27 mouse cellular contexts compared by ENCODE assay signal in genomic region chr2:160932981-160933380, GRCm38 (mm10). TPM values are rescaled to one million over a fixed set of nuclear protein-coding genes. Genes with fewer than 3 reads are reported as not detected.
DNase-seq lines count a peak whose midpoint lies in the region; ATAC-seq and TF ChIP-seq lines count a peak whose summit lies in the region.
"Had no signal": no experiment of that assay in that cellular context is flagged by ENCODE, and none has a peak within 500 bp of the region (broad histone marks: within the 10 kb centered on the region; RNA-seq: fewer than 3 reads in every experiment).

No protein-coding gene starts in this region.

- DNase-seq in heart, adult 9 months (ENCODE audit: low spot score in 2 of 2) = peak; percentile 33 to 36
- no peak for DNase-seq in heart, embryonic 10.5 days (ENCODE audit: low spot score)
- peak; percentile 52 for DNase-seq in gastrocnemius, postnatal 25 days
- no peak for DNase-seq in urinary bladder, postnatal 4 days (ENCODE audit: low spot score in 2 of 2)
- DNase-seq in lung, adult 2 months = no peak
- no peak for DNase-seq in hindbrain, embryonic 10.5 days (ENCODE audit: low spot score)
- DNase-seq: adrenal gland, postnatal 14 days; cerebellum, adult 8-10 months; heart, postnatal 36 days; kidney, postnatal 25 days; right cerebral cortex, postnatal 4 days; thymus, adult 18-20 months had no signal

- H3K27me3 ChIP-seq in heart, embryonic 10.5 days (ENCODE audit: insufficient read depth, poor library complexity, severe bottlenecking) = peaks cover 20% of the 10 kb centered on the region
- 0 out of 2 replicates have a peak, but pooled peaks cover 2% of the 10 kb centered on the region for H3K27me3 ChIP-seq in embryonic facial prominence, embryonic 13.5 days
- H3K27me3 ChIP-seq in limb, embryonic 15.5 days = no peaks in the 10 kb centered on the region
- H3K27me3 ChIP-seq in hindbrain, embryonic 10.5 days (ENCODE audit: insufficient read depth, poor library complexity, severe bottlenecking) = no peaks in the 10 kb centered on the region
- H3K27me3 ChIP-seq: forebrain, embryonic 12.5 days; stomach, embryonic 15.5 days had no signal

- H3K9ac ChIP-seq in embryonic facial prominence, embryonic 13.5 days = no peak overlapping the region
- no peak overlapping the region for H3K9ac ChIP-seq in limb, embryonic 15.5 days
- H3K9ac ChIP-seq: forebrain, embryonic 12.5 days; heart, embryonic 13.5 days; stomach, embryonic 15.5 days had no signal

- no peak for ATAC-seq in embryonic facial prominence, embryonic 13.5 days (ENCODE audit: insufficient number of reproducible peaks, insufficient read depth, low FRiP score, low TSS enrichment, low read depth)
- ATAC-seq in limb, embryonic 15.5 days (ENCODE audit: insufficient number of reproducible peaks, low FRiP score, low TSS enrichment, low read depth) = no peak
- ATAC-seq: hindbrain, postnatal 0 days; intestine, embryonic 16.5 days; lung, postnatal 0 days; midbrain, embryonic 16.5 days had no signal

- H3K4me2 ChIP-seq in embryonic facial prominence, embryonic 13.5 days = no peak overlapping the region
- peak overlapping the region; percentile 19; the same call in 1 of the 2 replicates for H3K4me2 ChIP-seq in limb, embryonic 15.5 days
- H3K4me2 ChIP-seq: forebrain, embryonic 12.5 days; heart, embryonic 13.5 days; stomach, embryonic 15.5 days had no signal

- no peak overlapping the region for H3K27ac ChIP-seq in heart, embryonic 10.5 days
- H3K27ac ChIP-seq in embryonic facial prominence, embryonic 13.5 days = peak overlapping the region; percentile 24; the same call in 1 of the 2 replicates
- peak overlapping the region; percentile 77 for H3K27ac ChIP-seq in limb, embryonic 15.5 days
- H3K27ac ChIP-seq in hindbrain, embryonic 10.5 days = no peak overlapping the region
- H3K27ac ChIP-seq: forebrain, embryonic 12.5 days; heart, embryonic 13.5 days; hindbrain, postnatal 0 days; layer of hippocampus, adult 2 months; midbrain, embryonic 10.5 days; stomach, embryonic 15.5 days had no signal

- no peak for TF ChIP-seq CTCF in lung, adult 2 months (IDR thresholded peaks at IDR 0.05; ENCODE audit: insufficient read depth, low read length)

- WGBS in heart, embryonic 10.5 days = 78% methylated on average over 3 of the region's 3 CpGs
- WGBS in embryonic facial prominence, embryonic 13.5 days = 51% methylated on average over 3 of the region's 3 CpGs
- 40% methylated on average over 3 of the region's 3 CpGs for WGBS in limb, embryonic 15.5 days
- WGBS in lung, adult 2 months = 67% methylated on average over 3 of the region's 3 CpGs
- 81% methylated on average over 3 of the region's 3 CpGs for WGBS in hindbrain, embryonic 10.5 days

- H3K36me3 ChIP-seq in heart, embryonic 10.5 days = no peaks in the 10 kb centered on the region
- no peaks in the 10 kb centered on the region for H3K36me3 ChIP-seq in embryonic facial prominence, embryonic 13.5 days
- no peaks in the 10 kb centered on the region for H3K36me3 ChIP-seq in limb, embryonic 15.5 days
- no peaks in the 10 kb centered on the region for H3K36me3 ChIP-seq in hindbrain, embryonic 10.5 days
- H3K36me3 ChIP-seq: forebrain, embryonic 12.5 days; heart, embryonic 13.5 days; midbrain, embryonic 10.5 days; stomach, embryonic 15.5 days had no signal

- no peak for TF ChIP-seq POLR2A in lung, adult 2 months (IDR thresholded peaks at IDR 0.05; ENCODE audit: borderline replicate concordance, extremely low read depth, low read depth, low read length)

- no peak overlapping the region for H3K4me3 ChIP-seq in heart, embryonic 10.5 days
- H3K4me3 ChIP-seq in embryonic facial prominence, embryonic 13.5 days = no peak overlapping the region
- H3K4me3 ChIP-seq in limb, embryonic 15.5 days = no peak overlapping the region
- H3K4me3 ChIP-seq in lung, adult 2 months (replicated peaks; ENCODE audit: extremely low read depth, low read depth, low read length) = no peak overlapping the region
- H3K4me3 ChIP-seq in hindbrain, embryonic 10.5 days = no peak overlapping the region
- H3K4me3 ChIP-seq: erythroblast, embryonic 14.5 days; forebrain, embryonic 12.5 days; heart, embryonic 13.5 days; layer of hippocampus, adult 2 months; midbrain, embryonic 10.5 days; myocyte; stomach, embryonic 15.5 days had no signal

- no peaks in the 10 kb centered on the region for H3K9me3 ChIP-seq in heart, embryonic 10.5 days
- H3K9me3 ChIP-seq in embryonic facial prominence, embryonic 13.5 days = no peaks in the 10 kb centered on the region
- no peaks in the 10 kb centered on the region for H3K9me3 ChIP-seq in limb, embryonic 15.5 days
- H3K9me3 ChIP-seq in hindbrain, embryonic 10.5 days = 0 out of 2 replicates have a peak, but pooled peaks cover 4% of the 10 kb centered on the region
- H3K9me3 ChIP-seq: heart, embryonic 13.5 days; midbrain, embryonic 10.5 days; stomach, embryonic 15.5 days had no signal

- no peaks in the 10 kb centered on the region for H3K4me1 ChIP-seq in heart, embryonic 10.5 days
- peaks cover 25% of the 10 kb centered on the region for H3K4me1 ChIP-seq in embryonic facial prominence, embryonic 13.5 days
- peaks cover 26% of the 10 kb centered on the region for H3K4me1 ChIP-seq in limb, embryonic 15.5 days
- H3K4me1 ChIP-seq in lung, adult 2 months (ENCODE audit: control insufficient read depth, insufficient read depth, low read length) = no peaks in the 10 kb centered on the region
- H3K4me1 ChIP-seq in hindbrain, embryonic 10.5 days (replicated peaks) = peaks cover 7% of the 10 kb centered on the region; the same call in 1 of the 2 replicates
- H3K4me1 ChIP-seq: forebrain, embryonic 12.5 days; heart, embryonic 13.5 days; midbrain, embryonic 10.5 days; stomach, embryonic 15.5 days had no signal

RNA-seq across cellular contexts. Expression of gene Emilin3, which starts 20.9 kb away (rescaled TPM):
- polyA plus RNA-seq in heart, embryonic 10.5 days (2016; fragmentation: Nextera tagmentation; extraction: Ambion mirVana) = 1.2 and 2.5 TPM in 2 replicates
- 25.0 and 27.0 TPM in 2 replicates for polyA plus RNA-seq in embryonic facial prominence, embryonic 13.5 days (2015; fragmentation: Nextera tagmentation; extraction: Ambion mirVana)
- under 1 TPM; 0.21 to 0.79 TPM for total RNA-seq in gastrocnemius, postnatal 25 days (2021)
- 47.6 and 54.6 TPM in 2 replicates for polyA plus RNA-seq in limb, embryonic 15.5 days (2015; fragmentation: Nextera tagmentation; extraction: Ambion mirVana)
- 0.03 and 0.08 TPM in 2 replicates for polyA plus RNA-seq in lung, adult 2 months (2012; rRNA removed)
- 2.6 and 3.4 TPM in 2 replicates for polyA plus RNA-seq in hindbrain, embryonic 10.5 days (2016; fragmentation: Nextera tagmentation; extraction: Ambion mirVana)
- total RNA-seq: common myeloid progenitor, adult 5-6 weeks; liver, adult 2 months had no signal
- polyA plus RNA-seq: erythroblast, embryonic 14.5 days; liver, adult 2 months; myocyte had no signal

RNA-seq across cellular contexts. Expression of gene Lpin3, which starts 52.5 kb away (rescaled TPM):
- polyA plus RNA-seq in heart, embryonic 10.5 days (2016; fragmentation: Nextera tagmentation; extraction: Ambion mirVana) = 1.9 and 2.4 TPM in 2 replicates
- 2.1 and 2.4 TPM in 2 replicates for polyA plus RNA-seq in embryonic facial prominence, embryonic 13.5 days (2015; fragmentation: Nextera tagmentation; extraction: Ambion mirVana)
- total RNA-seq in gastrocnemius, postnatal 25 days (2021) = 1 to 10 TPM; 3.7 to 4.9 TPM
- 4.7 and 5.1 TPM in 2 replicates for polyA plus RNA-seq in limb, embryonic 15.5 days (2015; fragmentation: Nextera tagmentation; extraction: Ambion mirVana)
- 8.2 and 15.2 TPM in 2 replicates for polyA plus RNA-seq in lung, adult 2 months (2012; rRNA removed)
- 0.52 and 1.1 TPM in 2 replicates for polyA plus RNA-seq in hindbrain, embryonic 10.5 days (2016; fragmentation: Nextera tagmentation; extraction: Ambion mirVana)
- total RNA-seq: common myeloid progenitor, adult 5-6 weeks had no signal
- polyA plus RNA-seq: erythroblast, embryonic 14.5 days had no signal

Comparison
In these comparisons a context has a peak if more than half of its experiments do, and no peak if none do; other contexts are left out.
1. DNase-seq: peak in heart, adult 9 months (2 of 2) and gastrocnemius, postnatal 25 days (single experiment); none in heart, embryonic 10.5 days (single experiment), urinary bladder, postnatal 4 days (0 of 2), lung, adult 2 months (single experiment) and hindbrain, embryonic 10.5 days (single experiment).
2. H3K27ac ChIP-seq: peak in embryonic facial prominence, embryonic 13.5 days (single experiment) and limb, embryonic 15.5 days (single experiment); none in heart, embryonic 10.5 days (single experiment) and hindbrain, embryonic 10.5 days (single experiment).